In genomic region chr4:45013031-45013431, GRCm38 (mm10) we compare ENCODE assay signal across 8 mouse cellular contexts. TPM values are rescaled to one million over a fixed set of nuclear protein-coding genes. Genes with fewer than 3 reads are reported as not detected.
DNase-seq lines count a peak whose midpoint lies in the region; ATAC-seq and TF ChIP-seq lines count a peak whose summit lies in the region.

No protein-coding gene starts in this region.

- no peaks in the 10 kb centered on the region for H3K27me3 ChIP-seq in spleen, adult 2 months (ENCODE audit: control insufficient read depth, insufficient read depth, low read length)
- H3K27me3 ChIP-seq in embryonic facial prominence, embryonic 13.5 days: no peaks in the 10 kb centered on the region
- no peaks in the 10 kb centered on the region for H3K27me3 ChIP-seq in hindbrain, postnatal 0 days (ENCODE audit: insufficient read depth, low read length)
- no peaks in the 10 kb centered on the region for H3K27me3 ChIP-seq in midbrain, embryonic 14.5 days (ENCODE audit: control insufficient read depth, insufficient read depth, low read length)

- H3K9me3 ChIP-seq in embryonic facial prominence, embryonic 13.5 days: no peaks in the 10 kb centered on the region
- no peaks in the 10 kb centered on the region for H3K9me3 ChIP-seq in hindbrain, postnatal 0 days (ENCODE audit: low read length)
- no peaks in the 10 kb centered on the region for H3K9me3 ChIP-seq in midbrain, embryonic 14.5 days (ENCODE audit: control insufficient read depth, low read length)

- H3K36me3 ChIP-seq in spleen, adult 2 months (ENCODE audit: control insufficient read depth, insufficient read depth, low read length): no peaks in the 10 kb centered on the region
- no peaks in the 10 kb centered on the region for H3K36me3 ChIP-seq in embryonic facial prominence, embryonic 13.5 days
- no peaks in the 10 kb centered on the region for H3K36me3 ChIP-seq in hindbrain, postnatal 0 days (ENCODE audit: insufficient read depth, low read length)
- no peaks in the 10 kb centered on the region for H3K36me3 ChIP-seq in midbrain, embryonic 14.5 days (ENCODE audit: control insufficient read depth, insufficient read depth, low read length)

- 1% methylated on average over 13 of the region's 13 CpGs for WGBS in spleen, adult 2 months
- WGBS in embryonic facial prominence, embryonic 13.5 days: under 1% methylated on average over 13 of the region's 13 CpGs
- 2% methylated on average over 13 of the region's 13 CpGs for WGBS in hindbrain, postnatal 0 days
- WGBS in midbrain, embryonic 14.5 days: 1% methylated on average over 13 of the region's 13 CpGs

- peak overlapping the region; percentile 84 for H3K9ac ChIP-seq in embryonic facial prominence, embryonic 13.5 days
- peak overlapping the region; percentile 48 for H3K9ac ChIP-seq in hindbrain, postnatal 0 days (replicated peaks; ENCODE audit: low read length)
- H3K9ac ChIP-seq in midbrain, embryonic 14.5 days (replicated peaks; ENCODE audit: low read length): peak overlapping the region; percentile 57

- peak overlapping the region; percentile 74 for H3K4me2 ChIP-seq in embryonic facial prominence, embryonic 13.5 days
- peak overlapping the region; percentile 71 for H3K4me2 ChIP-seq in hindbrain, postnatal 0 days (ENCODE audit: low read depth, low read length)
- peak overlapping the region; percentile 80 for H3K4me2 ChIP-seq in midbrain, embryonic 14.5 days (ENCODE audit: low read length)

- no peaks in the 10 kb centered on the region; the same call in 1 of the 2 replicates for H3K4me1 ChIP-seq in spleen, adult 2 months (ENCODE audit: control insufficient read depth, insufficient read depth, insufficient read length)
- peaks cover 20% of the 10 kb centered on the region for H3K4me1 ChIP-seq in embryonic facial prominence, embryonic 13.5 days
- H3K4me1 ChIP-seq in hindbrain, postnatal 0 days (ENCODE audit: insufficient read depth, low read length): peaks cover 17% of the 10 kb centered on the region
- peaks cover 20% of the 10 kb centered on the region for H3K4me1 ChIP-seq in midbrain, embryonic 14.5 days (ENCODE audit: control insufficient read depth, insufficient read depth, low read length)

- ATAC-seq in embryonic facial prominence, embryonic 13.5 days (ENCODE audit: insufficient number of reproducible peaks, insufficient read depth, low FRiP score, low TSS enrichment, low read depth): no peak
- no peak for ATAC-seq in hindbrain, postnatal 0 days
- no peak for ATAC-seq in midbrain, embryonic 14.5 days (ENCODE audit: low FRiP score, low TSS enrichment)

- peak overlapping the region; percentile 72 for H3K4me3 ChIP-seq in spleen, adult 2 months (ENCODE audit: extremely low read depth, insufficient read depth, insufficient read length)
- peak overlapping the region; percentile 68 for H3K4me3 ChIP-seq in embryonic facial prominence, embryonic 13.5 days
- H3K4me3 ChIP-seq in hindbrain, postnatal 0 days (ENCODE audit: low read length): peak overlapping the region; percentile 52
- peak overlapping the region; percentile 83 for H3K4me3 ChIP-seq in midbrain, embryonic 14.5 days (replicated peaks; ENCODE audit: low read depth, low read length)

- no peak for TF ChIP-seq CTCF in spleen, adult 2 months (IDR thresholded peaks at IDR 0.05; ENCODE audit: extremely low read depth, insufficient read depth, insufficient read length, insufficient replicate concordance)
- TF ChIP-seq CTCF in hindbrain, postnatal 0 days (IDR thresholded peaks at IDR 0.05; ENCODE audit: low read depth): no peak

- TF ChIP-seq POLR2A in spleen, adult 2 months (IDR thresholded peaks at IDR 0.05; ENCODE audit: low read depth, low read length): no peak

- no peak for DNase-seq in spleen, adult 2 months (ENCODE audit: low read depth in 1 of 2, low spot score in 2 of 2)
- no peak for DNase-seq in spleen, adult 12 weeks (ENCODE audit: low spot score)
- DNase-seq in hindbrain, postnatal 0 days (ENCODE audit: low spot score): peak; percentile 37
- DNase-seq in midbrain, embryonic 14.5 days: peak; percentile 25
- no peak for DNase-seq in left cerebral cortex, adult 18-20 months (ENCODE audit: low spot score in 2 of 2)
- no peak for DNase-seq in c-Kit-positive CD71-positive TER-119-positive erythroid progenitor cells, embryonic 14.5 days (ENCODE audit: low spot score)
- DNase-seq in right cerebral cortex, adult 2 months (ENCODE audit: low spot score in 2 of 2): no peak

- H3K27ac ChIP-seq in spleen, adult 2 months (ENCODE audit: insufficient read depth, low read length): peak overlapping the region; percentile 88
- peak overlapping the region; percentile 87 for H3K27ac ChIP-seq in embryonic facial prominence, embryonic 13.5 days
- peak overlapping the region; percentile 74 for H3K27ac ChIP-seq in hindbrain, postnatal 0 days
- H3K27ac ChIP-seq in midbrain, embryonic 14.5 days (replicated peaks; ENCODE audit: low read depth, low read length): peak overlapping the region; percentile 71

RNA-seq across cellular contexts. Expression of gene Zbtb5, which starts 0.8 kb away (rescaled TPM):
- 12.7 and 16.3 TPM in 2 replicates for polyA plus RNA-seq in spleen, adult 2 months (2012; rRNA removed)
- 28.8 and 29.2 TPM in 2 replicates for polyA plus RNA-seq in embryonic facial prominence, embryonic 13.5 days (2015; fragmentation: Nextera tagmentation; extraction: Ambion mirVana)
- total RNA-seq in hindbrain, postnatal 0 days (2014; rRNA removed): 42.1 and 50.0 TPM in 2 replicates
- polyA plus RNA-seq in hindbrain, postnatal 0 days (2015; fragmentation: Nextera tagmentation; extraction: Ambion mirVana): 27.6 and 29.5 TPM in 2 replicates
- polyA plus RNA-seq in midbrain, embryonic 14.5 days (2014; fragmentation: Nextera tagmentation; extraction: Ambion mirVana): 45.7 and 55.5 TPM in 2 replicates
- 1 to 10 TPM; 8.4 to 8.7 TPM for total RNA-seq in left cerebral cortex, adult 18-20 months (2021)

RNA-seq across cellular contexts. Expression of gene Polr1e, which starts 5.4 kb away (rescaled TPM):
- 7.2 and 9.2 TPM in 2 replicates for polyA plus RNA-seq in spleen, adult 2 months (2012; rRNA removed)
- polyA plus RNA-seq in embryonic facial prominence, embryonic 13.5 days (2015; fragmentation: Nextera tagmentation; extraction: Ambion mirVana): 38.8 and 48.9 TPM in 2 replicates
- total RNA-seq in hindbrain, postnatal 0 days (2014; rRNA removed): 3.4 and 8.2 TPM in 2 replicates
- polyA plus RNA-seq in hindbrain, postnatal 0 days (2015; fragmentation: Nextera tagmentation; extraction: Ambion mirVana): 25.7 and 27.2 TPM in 2 replicates
- 33.3 and 39.6 TPM in 2 replicates for polyA plus RNA-seq in midbrain, embryonic 14.5 days (2014; fragmentation: Nextera tagmentation; extraction: Ambion mirVana)
- total RNA-seq in left cerebral cortex, adult 18-20 months (2021): 1 to 10 TPM; 8.8 to 9.3 TPM

RNA-seq across cellular contexts. Expression of gene Grhpr, which starts 31.8 kb away (rescaled TPM):
- 27.7 and 30.3 TPM in 2 replicates for polyA plus RNA-seq in spleen, adult 2 months (2012; rRNA removed)
- polyA plus RNA-seq in embryonic facial prominence, embryonic 13.5 days (2015; fragmentation: Nextera tagmentation; extraction: Ambion mirVana): 47.1 and 53.2 TPM in 2 replicates
- total RNA-seq in hindbrain, postnatal 0 days (2014; rRNA removed): 17.7 and 31.5 TPM in 2 replicates
- 36.7 and 39.8 TPM in 2 replicates for polyA plus RNA-seq in hindbrain, postnatal 0 days (2015; fragmentation: Nextera tagmentation; extraction: Ambion mirVana)
- 18.2 and 20.7 TPM in 2 replicates for polyA plus RNA-seq in midbrain, embryonic 14.5 days (2014; fragmentation: Nextera tagmentation; extraction: Ambion mirVana)
- 10 to 100 TPM; 31.6 to 32.0 TPM for total RNA-seq in left cerebral cortex, adult 18-20 months (2021)

Comparison
In these comparisons a context has a peak if more than half of its experiments do, and no peak if none do; other contexts are left out.
1. DNase-seq: peak in hindbrain, postnatal 0 days (single experiment) and midbrain, embryonic 14.5 days (single experiment); none in spleen, adult 2 months (0 of 2), spleen, adult 12 weeks (single experiment), left cerebral cortex, adult 18-20 months (0 of 2), c-Kit-positive CD71-positive TER-119-positive erythroid progenitor cells, embryonic 14.5 days (single experiment) and right cerebral cortex, adult 2 months (0 of 2).
2. Peak in every context shown above with its lines, with median percentiles within 50 percentile points of each other: H3K27ac ChIP-seq, H3K4me3 ChIP-seq, H3K4me2 ChIP-seq and H3K9ac ChIP-seq.